Mouse (Mus musculus): ENCODE measurements around the gene Sept4.

Sept4 gene

DNA sequence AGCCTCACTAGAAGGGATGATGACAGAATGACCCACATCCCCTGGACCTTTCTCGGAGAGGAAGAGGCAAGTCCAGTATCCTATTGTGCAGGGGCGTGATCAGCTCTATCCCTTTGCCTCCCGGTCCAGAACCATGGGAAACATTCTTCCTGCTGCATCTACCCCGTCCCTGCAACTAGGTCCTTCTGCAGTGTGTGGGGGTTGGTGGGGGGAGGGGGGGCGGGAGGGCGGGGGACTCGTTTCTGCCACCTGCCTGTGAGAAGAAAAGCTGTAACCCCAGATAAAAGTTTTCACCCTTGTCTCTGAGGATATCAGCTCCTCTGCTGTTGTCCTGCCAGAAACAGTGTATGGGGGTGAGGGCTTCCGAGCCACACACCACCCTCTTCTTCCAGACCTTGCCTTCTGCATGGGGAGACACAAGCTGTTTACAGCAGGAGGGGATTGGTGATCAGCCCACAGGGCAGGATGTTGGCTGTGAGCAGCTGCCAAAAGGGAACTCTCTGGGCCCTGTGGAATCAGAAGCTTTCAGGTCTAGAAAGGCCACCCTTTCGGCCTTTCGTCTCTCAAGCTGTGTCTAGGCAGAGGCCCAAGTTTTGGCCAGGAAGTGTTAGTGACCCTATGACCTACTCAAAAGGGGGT lies 10.4 kb downstream of the Sept4 start:
- no peak for DNase-seq (ENCODE audit: low spot score)

DNA sequence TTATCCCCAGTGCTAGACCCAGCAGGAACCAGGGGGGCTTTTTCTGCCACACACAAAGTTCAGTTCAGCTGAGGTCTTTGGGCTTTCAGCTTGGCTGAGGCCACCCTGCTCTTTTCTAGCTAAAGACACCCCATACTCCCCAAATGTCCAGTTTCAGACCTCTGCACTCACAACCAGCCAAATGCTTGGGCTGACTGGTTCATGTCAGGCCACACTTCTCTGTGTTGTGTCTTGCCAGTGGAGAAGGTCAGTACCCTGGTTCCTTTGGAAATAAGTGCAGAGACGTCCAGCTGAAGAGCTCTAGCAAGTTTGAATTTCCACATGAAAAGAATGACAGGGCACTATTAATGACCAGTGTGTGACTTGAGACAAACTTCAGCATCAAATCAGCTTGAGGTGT lies 11.0 kb downstream of the Sept4 start:
- no peak for DNase-seq (ENCODE audit: low spot score)

DNA sequence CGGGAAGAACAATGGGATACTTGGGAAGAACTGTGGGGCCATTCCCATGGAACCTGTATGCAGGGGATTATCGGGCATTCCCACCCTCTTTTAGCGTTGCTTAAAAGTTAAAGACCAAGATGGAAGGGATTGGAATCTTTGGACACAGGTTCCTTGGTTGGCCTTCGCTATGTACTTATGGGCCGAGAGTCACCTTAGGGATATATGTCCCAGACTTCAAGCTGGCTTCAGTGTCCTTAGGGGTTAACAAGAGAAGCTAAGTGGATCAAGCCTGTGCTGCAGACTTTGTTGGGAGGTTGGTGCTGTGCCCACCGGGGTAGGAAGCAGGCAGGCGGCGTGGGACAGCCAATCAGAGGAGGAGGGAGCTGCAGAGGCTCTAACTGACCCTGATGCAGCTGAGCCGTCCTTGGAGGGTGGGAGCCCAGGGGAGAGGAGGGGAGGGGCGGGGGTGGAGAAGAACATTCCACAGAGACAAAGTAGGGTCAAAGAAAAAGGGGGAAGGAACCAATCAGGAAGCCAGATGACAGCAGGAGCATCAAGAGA lies 11.9 kb downstream of the Sept4 start:
- DNase-seq (ENCODE audit: low spot score): no peak

GRCm38 (mm10) chr11:87581161-87581865 lies 12.6 kb downstream of the Sept4 start:
- no peak for DNase-seq (ENCODE audit: low spot score)

- DNase-seq (ENCODE audit: low spot score): peak; percentile 75
These were observed 13.4 kb downstream of the Sept4 start for GRCm38 (mm10) chr11:87581933-87582710.

DNA sequence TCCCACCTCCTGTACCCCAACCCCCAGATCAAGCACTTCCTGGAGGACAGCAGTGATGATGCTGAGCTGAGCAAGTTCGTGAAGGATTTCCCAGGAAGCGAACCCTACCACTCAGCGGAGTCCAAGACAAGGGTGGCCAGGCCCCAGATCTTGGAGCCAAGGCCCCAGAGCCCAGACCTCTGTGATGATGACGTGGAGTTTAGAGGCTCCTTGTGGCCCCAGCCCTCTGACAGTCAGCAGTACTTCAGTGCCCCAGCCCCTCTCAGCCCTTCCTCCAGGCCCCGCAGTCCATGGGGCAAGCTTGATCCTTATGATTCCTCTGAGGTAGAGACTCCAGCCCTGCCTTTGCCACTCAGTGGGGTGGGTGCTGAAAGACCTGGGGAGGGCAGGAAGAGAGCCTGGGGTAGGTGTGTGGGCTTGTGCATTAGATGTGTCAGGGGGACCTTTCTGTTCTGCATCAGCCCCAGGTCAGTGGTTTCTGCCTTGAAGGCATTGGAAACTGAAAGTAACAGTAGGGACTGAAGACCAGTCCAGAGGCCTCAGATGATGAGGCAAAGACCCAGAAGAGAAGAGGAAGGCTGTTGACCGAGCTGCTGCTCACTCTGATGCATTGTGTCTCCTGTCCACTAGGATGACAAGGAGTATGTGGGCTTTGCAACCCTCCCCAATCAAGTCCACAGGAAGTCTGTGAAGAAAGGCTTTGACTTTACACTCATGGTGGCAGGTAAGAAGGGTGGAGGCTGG lies 14.8 kb downstream of the Sept4 start:
- DNase-seq (ENCODE audit: low spot score): no peak

DNA sequence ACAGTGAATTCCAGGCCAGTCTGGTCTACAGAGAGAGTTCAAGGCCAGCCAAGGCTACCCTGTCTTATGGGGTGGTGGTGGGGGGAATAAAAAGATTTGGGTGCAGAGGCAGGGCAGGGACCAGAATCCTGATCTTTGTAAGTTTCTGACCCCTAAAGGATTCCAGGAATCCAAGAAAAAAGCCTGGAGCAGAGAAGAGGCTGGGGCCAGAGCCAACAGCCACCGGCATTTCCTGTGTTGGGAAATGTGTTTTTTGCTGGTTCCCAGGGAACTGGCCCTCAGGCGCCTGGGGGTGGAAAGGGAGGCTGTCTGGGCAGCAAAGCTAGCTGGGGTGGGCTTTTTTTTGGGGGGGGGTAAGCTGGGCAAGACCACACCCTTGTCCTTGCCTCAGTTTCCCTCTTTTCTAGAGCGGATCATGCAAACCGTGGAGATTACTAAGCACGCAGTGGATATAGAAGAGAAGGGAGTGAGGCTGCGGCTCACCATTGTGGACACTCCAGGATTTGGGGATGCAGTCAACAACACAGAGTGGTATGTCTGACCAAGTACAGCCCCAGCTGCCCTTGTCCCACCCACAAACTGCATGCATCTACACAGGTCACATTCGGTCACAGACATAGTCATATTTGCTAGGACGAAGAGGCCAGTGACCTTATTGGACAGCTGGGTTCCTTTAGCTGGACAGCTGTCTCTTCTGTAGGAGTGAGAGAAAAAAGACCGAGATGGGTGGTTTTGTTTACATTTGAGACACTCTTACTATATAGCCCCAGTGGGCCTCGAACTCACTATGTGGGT lies 16.2 kb downstream of the Sept4 start:
- no peak for DNase-seq (ENCODE audit: low spot score)

DNA sequence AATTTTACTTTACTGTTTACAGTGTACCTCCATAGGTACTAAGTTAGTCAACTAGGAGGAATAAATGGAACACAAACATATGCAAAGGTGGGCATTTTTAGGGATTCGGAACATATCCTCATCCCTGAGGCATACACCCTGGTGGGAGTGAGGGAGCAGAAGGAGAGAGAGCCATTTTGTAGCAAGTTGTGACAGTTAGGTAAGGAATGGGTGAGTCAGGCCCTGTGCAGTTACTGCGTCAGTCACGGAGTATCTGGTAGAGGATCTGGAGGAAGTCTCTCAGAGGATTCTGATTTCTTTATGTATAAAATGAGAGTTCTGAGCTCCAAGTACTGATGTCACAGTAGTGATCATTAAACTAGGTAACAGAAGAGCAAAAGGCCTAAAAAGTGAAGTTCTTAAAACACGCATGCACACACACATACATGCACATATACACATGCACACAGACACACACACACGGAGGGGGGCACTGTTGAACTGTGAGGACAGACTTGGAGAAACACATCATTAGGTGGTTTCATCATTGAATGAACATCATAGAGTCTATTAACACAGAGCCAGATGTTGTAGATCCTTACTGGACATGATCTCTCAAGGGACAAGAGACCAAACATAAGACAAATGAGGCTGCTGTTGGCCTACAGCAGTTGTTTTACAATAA lies 18.6 kb downstream of the Sept4 start:
- no peak for DNase-seq (ENCODE audit: low spot score)

DNA sequence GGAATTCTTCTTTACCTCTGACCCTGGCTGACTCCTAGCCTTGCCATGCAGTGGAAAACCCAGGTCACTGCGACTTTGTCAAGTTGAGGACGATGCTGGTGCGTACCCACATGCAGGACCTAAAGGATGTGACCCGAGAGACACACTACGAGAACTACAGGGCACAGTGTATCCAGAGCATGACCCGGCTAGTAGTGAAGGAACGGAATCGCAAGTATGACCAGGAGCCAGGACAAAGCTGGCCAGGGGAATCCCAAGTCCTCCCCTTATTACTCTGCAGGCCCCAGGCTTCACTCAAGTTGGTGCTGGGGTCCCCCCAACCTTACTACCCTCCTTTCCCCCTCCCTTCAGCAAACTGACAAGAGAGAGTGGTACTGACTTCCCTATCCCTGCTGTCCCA lies 20.9 kb downstream of the Sept4 start:
- DNase-seq (ENCODE audit: low spot score): no peak

- no peak for DNase-seq (ENCODE audit: low spot score)
These were observed 22.3 kb downstream of the Sept4 start for GRCm38 (mm10) chr11:87590841-87591525.

GRCm38 (mm10) chr11:87591526-87592353 lies 23.0 kb downstream of the Sept4 start, which contains the start of gene Mtmr4:
Gene Mtmr4 (plus strand): TSS chr11:87592162.
- peak; percentile 100 for DNase-seq (ENCODE audit: low spot score)

GRCm38 (mm10) chr11:87592354-87592695 lies 23.6 kb downstream of the Sept4 start:
- DNase-seq (ENCODE audit: low spot score): no peak

DNA sequence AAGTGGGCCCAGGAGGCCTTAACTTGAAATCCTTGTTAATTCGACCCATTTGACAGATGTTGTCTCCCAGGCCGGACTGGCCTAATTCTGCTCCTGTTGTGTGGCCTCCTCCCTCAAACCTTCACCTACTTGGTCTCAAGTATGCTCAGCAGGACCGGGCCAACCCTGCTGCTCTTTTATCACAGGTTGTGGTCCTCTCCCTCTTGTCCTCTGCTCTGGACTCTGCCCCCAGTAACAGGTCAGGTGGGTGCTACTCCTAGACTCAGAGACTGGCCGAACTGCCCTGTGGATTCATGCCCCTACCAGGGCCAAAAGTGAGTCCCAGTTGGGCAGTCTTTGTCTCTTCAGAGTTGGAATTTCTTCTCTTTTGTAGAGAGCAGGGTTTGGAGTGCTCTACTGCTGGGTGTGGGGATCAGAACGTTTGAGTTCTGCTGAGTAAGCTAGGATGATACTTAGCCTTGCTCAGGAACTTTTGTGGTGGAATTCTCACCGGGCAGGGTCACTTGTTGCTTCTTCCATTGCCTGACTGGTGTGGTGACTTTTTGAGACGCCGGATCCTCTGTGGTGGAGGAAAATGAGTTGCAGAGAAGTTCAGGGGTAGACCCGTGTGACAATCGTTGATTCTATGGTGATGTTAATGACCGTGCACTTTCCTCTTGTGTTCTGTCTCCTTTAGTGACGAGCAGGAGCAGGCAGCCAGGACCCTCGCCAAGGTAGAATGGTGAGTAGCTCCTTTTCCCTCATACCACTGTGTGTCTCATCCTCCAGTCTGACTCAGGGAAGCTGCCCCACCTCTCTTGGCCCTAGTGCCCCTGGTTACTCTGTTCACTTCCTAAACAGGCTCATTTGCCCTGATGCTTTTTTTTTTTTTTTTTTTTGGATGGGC lies 24.3 kb downstream of the Sept4 start:
- DNase-seq (ENCODE audit: low spot score): no peak

DNA sequence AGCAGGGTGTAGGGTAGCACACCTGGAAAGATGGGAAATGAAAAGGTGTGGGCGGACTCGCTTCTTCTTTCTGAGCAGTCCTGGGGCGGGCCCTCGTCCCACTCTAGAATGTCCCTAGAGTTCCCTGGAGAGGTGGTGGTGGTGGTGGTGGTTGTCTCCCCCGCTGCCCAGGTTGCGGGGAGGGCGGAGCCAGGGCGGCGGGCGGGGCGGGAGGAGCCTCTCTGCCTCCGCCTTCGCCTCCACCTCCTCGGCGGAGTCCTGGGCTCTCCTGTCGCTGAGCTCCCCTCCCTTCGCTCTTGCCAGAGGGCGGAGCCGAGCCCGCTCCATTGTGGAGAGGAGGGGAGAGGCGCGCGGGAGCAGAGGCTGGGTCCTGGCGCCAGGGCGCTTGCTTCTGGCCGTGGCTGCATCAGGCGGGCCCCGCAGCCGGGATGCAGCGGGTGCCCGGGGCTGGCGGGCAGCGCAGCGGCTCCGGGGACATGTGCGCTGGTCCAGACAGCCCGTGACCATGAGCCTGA lies 26.7 kb downstream of the Sept4 start:
- DNase-seq (ENCODE audit: low spot score): peak; percentile 75

- DNase-seq (ENCODE audit: low spot score): no peak
These were observed 27.3 kb downstream of the Sept4 start for GRCm38 (mm10) chr11:87595976-87596375.

DNA sequence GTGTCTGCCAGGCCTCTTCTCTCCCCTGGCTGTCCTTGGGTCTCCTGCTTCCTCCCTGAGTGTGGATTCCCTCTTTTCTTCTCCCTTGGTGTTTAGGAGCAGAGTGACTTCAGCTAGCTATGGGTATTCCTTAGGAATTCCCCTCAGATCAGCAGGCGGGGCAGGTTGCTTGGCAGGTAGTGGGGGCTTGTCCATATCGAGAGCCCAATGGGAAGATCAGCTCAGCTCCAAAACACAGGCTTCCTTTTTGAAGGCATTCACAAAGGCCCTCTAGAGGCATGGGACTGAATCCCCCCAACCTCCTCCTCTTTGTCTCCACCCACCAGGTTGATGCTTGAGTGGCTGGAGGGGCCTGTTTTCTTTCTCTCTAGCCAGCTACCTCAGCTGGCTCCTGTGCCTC lies 27.8 kb downstream of the Sept4 start:
- DNase-seq (ENCODE audit: low spot score): no peak

GRCm38 (mm10) chr11:87597061-87597460 lies 28.4 kb downstream of the Sept4 start:
- DNase-seq (ENCODE audit: low spot score): no peak

Data from left cerebral cortex, adult 11 months (tissue).